Mouse (Mus musculus) embryonic facial prominence, embryonic 12.5 days (tissue): Measurements from ENCODE around the gene Hoxb13. TPM values are rescaled to one million over a fixed set of nuclear protein-coding genes. Genes with fewer than 3 reads are reported as not detected.

ENCODE experiments used
- ATAC-seq: fragments of 200-750 bp; cut with Nextera tagmentation; 2 replicates; pipeline ENCODE4 v1.8.0; 2017; ENCODE audit not compliant: insufficient number of reproducible peaks, insufficient read depth, low FRiP score, low TSS enrichment
- H3K27ac ChIP-seq: fragments of 300-500 bp; sonication (generic); 2 replicates; pipeline ENCODE4 v1.5.1; 2016; ENCODE audit warnings: mild to moderate bottlenecking
- H3K27me3 ChIP-seq: fragments of 300-500 bp; sonication (generic); 2 replicates; pipeline ENCODE4 v1.6.1; 2016; ENCODE audit warnings: mild to moderate bottlenecking, moderate library complexity
- H3K36me3 ChIP-seq: fragments of 300-500 bp; sonication (generic); 2 replicates; pipeline ENCODE4 v1.6.1; 2016; ENCODE audit warnings: mild to moderate bottlenecking
- H3K4me1 ChIP-seq: fragments of 300-500 bp; sonication (generic); 2 replicates; pipeline ENCODE4 v1.6.1; 2016
- H3K4me2 ChIP-seq: fragments of 300-500 bp; sonication (generic); replicated peaks from 2 replicates; pipeline ENCODE4 v1.6.1; 2016; ENCODE audit warnings: mild to moderate bottlenecking, moderate library complexity
- H3K4me3 ChIP-seq: fragments of 300-500 bp; sonication (generic); 2 replicates; pipeline ENCODE4 v1.5.1; 2016; ENCODE audit warnings: mild to moderate bottlenecking
- H3K9ac ChIP-seq: fragments of 300-500 bp; sonication (generic); 2 replicates; pipeline ENCODE4 v1.6.1; 2016; ENCODE audit warnings: mild to moderate bottlenecking, moderate library complexity
- H3K9me3 ChIP-seq: fragments of 300-500 bp; sonication (generic); 2 replicates; pipeline ENCODE4 v1.6.1; 2016; ENCODE audit warnings: mild to moderate bottlenecking, moderate library complexity
- WGBS: fragments of 180-500 bp; shearing (Covaris S2); methylation state at CpG from one replicate; pipeline ENCODE4 v1.1.7; 2016; 5-methylcytosine and 5-hydroxymethylcytosine counted together
- polyA plus RNA-seq: library from polyadenylated mRNA; unstranded; fragments of >200 nt; fragmentation: Nextera tagmentation; extraction: Ambion mirVana; gene quantifications from 2 replicates; pipeline ENCODE4 v1.2.1, GENCODE M21; 2016

The Hoxb13 gene
- polyA plus RNA-seq, 1 experiment from 2014 or later, result not detected

DNA sequence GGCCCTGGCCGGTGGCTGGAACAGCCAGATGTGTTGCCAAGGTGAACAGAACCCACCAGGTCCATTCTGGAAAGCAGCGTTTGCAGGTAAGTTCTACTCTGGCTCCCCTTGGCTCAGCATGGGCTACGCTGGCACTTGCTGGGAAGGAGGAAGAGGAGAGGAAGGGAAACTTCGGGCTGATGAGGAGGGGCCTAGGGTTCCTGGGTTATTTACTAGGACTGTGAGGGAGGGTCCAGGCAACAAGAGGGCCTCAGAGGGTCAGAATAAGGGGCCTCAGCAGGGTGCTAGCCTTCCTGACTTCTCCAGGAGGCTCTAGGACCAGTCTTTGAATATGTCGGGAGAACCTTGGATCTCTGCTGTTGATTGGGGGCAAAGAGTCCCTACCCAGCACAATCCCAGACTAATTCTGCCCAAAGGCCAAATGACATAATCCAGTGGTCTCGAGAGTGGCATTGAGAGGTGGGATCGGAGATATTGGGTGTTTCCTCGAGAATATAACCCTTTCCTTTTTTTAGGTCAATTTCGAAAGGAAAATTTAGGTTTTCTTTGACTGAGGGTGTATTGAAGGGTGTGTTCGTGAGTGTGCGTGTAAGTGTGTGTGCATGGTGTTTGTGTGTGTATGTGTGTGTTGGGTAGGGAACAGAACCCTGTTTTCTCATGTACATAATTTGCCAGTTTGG is 985 bp downstream of the Hoxb13 start:
- 6% methylated on average over 11 of the region's 11 CpGs for WGBS
- no peak for ATAC-seq
- no peaks in the 10 kb centered on the region for H3K4me1 ChIP-seq
- H3K9me3 ChIP-seq, result no peaks in the 10 kb centered on the region
- H3K4me3 ChIP-seq, result no peak overlapping the region
- H3K9ac ChIP-seq, result no peak overlapping the region
- no peak overlapping the region for H3K4me2 ChIP-seq
- no peaks in the 10 kb centered on the region for H3K36me3 ChIP-seq
- H3K27ac ChIP-seq, result no peak overlapping the region
- H3K27me3 ChIP-seq, result peaks cover 98% of the 10 kb centered on the region

DNA sequence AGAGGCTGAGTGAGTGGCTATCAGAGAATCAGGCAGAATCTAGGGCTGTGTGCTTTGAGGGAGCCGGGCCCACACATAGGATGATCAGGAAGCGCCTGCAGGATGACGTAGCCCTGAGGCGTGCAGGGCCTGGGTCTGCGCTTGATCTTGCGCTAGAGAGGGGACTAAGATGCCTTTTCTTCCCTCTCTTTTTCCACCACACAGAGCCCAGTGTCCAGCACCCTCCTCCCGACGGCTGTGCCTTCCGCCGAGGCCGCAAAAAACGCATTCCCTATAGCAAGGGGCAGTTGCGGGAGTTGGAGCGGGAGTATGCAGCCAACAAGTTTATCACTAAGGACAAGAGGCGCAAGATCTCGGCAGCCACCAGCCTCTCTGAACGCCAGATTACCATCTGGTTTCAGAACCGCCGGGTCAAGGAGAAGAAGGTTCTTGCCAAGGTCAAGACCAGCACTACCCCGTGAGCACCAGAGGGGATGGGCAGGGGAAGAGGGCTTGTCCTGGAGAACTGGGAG is 1.7 kb downstream of the Hoxb13 start:
- Histone ChIP-seq H3K9ac (no peak overlapping the region), H3K4me3 (no peak overlapping the region), H3K4me1 (no peaks in the 10 kb centered on the region), H3K27ac (no peak overlapping the region), H3K27me3 (peaks cover 98% of the 10 kb centered on the region), H3K4me2 (no peak overlapping the region), H3K36me3 (no peaks in the 10 kb centered on the region), H3K9me3 (no peaks in the 10 kb centered on the region)
- ATAC-seq, result no peak
- under 1% methylated on average over 20 of the region's 20 CpGs for WGBS

DNA sequence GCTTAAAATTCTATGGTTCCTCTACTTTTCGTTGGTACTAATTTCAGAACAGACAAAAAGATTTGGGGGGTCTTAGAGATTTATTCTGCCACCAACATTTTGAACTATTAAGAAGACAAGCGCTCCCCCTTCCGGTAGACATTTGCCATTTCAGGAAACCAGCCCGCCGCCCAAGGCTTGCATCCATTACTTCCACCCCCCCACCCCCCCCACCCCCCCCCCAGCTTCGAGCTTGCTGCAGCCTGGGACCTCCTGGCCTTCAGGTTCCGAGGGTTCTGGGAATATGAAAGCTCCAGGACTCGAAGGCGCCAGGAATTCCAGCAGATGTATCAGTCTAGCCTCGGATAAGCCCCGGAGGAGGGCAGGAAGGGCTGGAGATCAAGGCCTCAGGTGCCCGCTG is 4.5 kb downstream of the Hoxb13 start:
- no peak for ATAC-seq
- no peak overlapping the region for H3K4me3 ChIP-seq
- H3K9me3 ChIP-seq, result no peaks in the 10 kb centered on the region

DNA sequence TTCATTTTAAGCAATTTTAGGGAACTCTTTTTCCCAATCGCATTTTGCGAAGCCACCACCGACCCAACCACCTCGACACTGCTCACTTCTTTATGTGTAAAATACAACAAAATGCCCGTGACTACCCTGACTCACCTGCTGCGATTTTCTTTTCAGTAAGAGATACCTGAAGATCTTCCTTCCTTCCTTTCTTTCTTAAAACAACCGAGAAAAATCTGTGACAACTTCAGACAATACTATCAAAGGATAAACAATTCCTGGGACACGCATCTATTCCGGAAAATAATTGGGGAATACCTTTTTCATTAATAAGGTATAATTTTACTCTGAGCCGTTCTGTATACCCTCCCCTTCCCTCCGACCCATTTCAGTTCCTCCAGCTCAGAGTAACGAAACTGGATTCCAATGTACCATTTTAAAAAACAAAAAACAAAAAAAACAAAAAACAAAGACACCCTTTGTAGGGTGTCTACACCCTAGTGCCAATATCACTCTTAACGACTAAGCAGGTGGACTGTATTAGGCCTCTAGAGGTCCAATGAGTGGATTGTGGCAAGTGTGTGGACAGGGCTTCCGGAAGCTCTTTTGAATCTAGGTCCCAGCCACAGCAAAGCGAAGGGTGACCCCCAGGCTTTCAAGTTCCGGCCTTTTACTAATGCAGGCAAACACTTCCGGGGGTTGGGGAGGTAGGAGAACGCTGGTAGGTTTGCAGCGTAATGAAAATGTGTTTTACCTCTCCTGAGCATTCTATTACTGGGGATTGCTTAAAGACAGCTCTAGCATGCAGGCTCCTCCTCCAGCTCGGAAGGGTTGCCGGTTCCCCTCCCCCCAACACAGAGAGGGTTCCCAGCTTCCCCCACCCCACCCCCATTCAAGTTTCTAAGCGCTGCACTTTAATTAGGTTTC is 5.3 kb downstream of the Hoxb13 start:
- no peaks in the 10 kb centered on the region for H3K4me1 ChIP-seq
- no peak overlapping the region for H3K27ac ChIP-seq
- no peak overlapping the region for H3K4me3 ChIP-seq
- no peaks in the 10 kb centered on the region for H3K36me3 ChIP-seq
- H3K27me3 ChIP-seq, result peaks cover 98% of the 10 kb centered on the region
- H3K9ac ChIP-seq, result no peak overlapping the region
- no peak overlapping the region for H3K4me2 ChIP-seq
- no peak for ATAC-seq
- H3K9me3 ChIP-seq, result no peaks in the 10 kb centered on the region
- 2% methylated on average over 22 of the region's 22 CpGs for WGBS

More for the DNA sequence above, 4.5 kb downstream of the Hoxb13 start:
- Histone ChIP-seq H3K36me3 (no peaks in the 10 kb centered on the region), H3K4me2 (no peak overlapping the region), H3K27ac (no peak overlapping the region), H3K4me1 (no peaks in the 10 kb centered on the region), H3K27me3 (peaks cover 98% of the 10 kb centered on the region), H3K9ac (no peak overlapping the region)
- 1% methylated on average over 12 of the region's 12 CpGs for WGBS

DNA sequence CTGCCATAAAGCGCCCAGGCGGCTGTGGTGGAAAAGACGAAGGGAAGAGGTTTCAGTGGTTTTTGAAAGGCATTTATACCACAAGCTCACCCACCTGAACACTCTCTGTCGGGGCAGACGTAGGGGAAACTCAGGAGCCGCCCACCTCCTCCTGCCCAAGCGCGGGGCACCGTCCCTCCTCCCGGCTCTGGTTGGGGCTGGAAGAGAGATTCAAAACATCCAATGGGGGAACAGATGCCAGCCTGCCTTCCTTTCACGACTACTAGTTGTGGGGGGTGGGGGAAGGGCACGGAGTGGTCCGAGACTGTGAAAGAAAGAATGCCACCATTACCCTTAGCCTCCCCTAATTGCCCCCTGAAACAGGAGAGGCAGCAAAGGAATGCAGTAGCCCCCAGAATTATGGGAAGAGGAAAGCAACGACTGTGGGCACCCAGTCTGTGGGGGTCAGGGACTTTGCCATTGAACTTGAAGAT is 6.1 kb downstream of the Hoxb13 start:
- no peak overlapping the region for H3K4me3 ChIP-seq
- no peak overlapping the region for H3K4me2 ChIP-seq

DNA sequence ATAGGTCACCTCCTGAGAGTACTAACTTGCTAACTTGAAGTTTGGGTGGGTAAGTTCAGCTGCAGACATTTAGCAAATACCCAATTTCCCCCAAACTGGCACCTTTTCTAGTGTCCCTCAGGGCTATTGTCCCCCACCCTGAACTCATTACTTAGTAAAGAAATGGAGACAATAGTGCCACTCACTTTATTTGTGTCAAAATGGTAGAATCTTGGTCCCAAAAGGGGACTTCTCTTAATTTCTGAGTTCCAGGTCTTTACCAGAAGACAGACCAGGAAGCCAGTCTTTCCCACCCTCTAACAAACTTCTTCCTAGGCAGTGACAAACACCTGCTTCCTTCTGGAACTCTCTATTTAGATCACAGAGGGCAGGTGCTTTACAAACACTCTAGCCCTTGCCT is 7.6 kb downstream of the Hoxb13 start:
- Histone ChIP-seq H3K9ac (no peak overlapping the region), H3K27me3 (peaks cover 89% of the 10 kb centered on the region), H3K4me3 (no peak overlapping the region), H3K36me3 (no peaks in the 10 kb centered on the region), H3K4me2 (no peak overlapping the region), H3K27ac (no peak overlapping the region), H3K9me3 (no peaks in the 10 kb centered on the region), H3K4me1 (no peaks in the 10 kb centered on the region)
- no peak for ATAC-seq

More for the DNA sequence above, 6.1 kb downstream of the Hoxb13 start:
- Histone ChIP-seq H3K9me3 (no peaks in the 10 kb centered on the region), H3K9ac (no peak overlapping the region), H3K36me3 (no peaks in the 10 kb centered on the region), H3K4me1 (no peaks in the 10 kb centered on the region), H3K27ac (no peak overlapping the region), H3K27me3 (peaks cover 90% of the 10 kb centered on the region)
- WGBS, result under 1% methylated on average over 14 of the region's 14 CpGs
- no peak for ATAC-seq

DNA sequence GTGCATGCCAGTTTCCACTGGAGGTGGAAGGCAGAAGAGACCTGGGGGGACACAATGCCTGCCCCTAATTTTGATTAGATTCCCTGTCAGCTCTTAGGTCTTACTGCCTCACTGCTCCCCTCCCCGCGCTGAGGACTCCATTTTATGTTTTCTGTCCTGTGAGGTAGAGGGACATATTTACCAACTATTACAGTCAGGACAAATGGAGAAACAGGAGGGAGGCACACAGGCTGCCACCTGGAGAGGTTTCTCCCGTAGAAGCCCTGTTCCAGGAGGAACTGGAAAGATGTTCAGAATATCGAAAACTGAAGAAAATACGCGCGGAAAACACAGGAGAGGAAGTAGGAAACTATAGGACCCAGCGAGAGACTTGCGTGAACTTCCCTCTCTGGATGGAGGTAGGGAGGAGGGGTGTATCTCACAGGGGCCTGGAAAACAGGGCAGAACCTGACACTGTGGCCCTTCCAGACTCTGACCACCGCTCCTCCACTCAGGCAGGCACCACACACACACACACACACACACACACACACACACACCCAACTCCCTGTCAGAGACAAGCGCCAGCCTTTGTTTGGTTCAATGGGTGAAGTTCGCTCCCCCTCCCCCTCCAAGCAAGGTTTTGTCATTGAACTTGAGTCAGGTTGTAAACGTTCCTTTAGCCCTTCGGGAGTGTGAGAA is 8.4 kb downstream of the Hoxb13 start:
- H3K4me3 ChIP-seq, result no peak overlapping the region
- no peak overlapping the region for H3K9ac ChIP-seq
- no peaks in the 10 kb centered on the region for H3K36me3 ChIP-seq
- ATAC-seq, result no peak
- H3K9me3 ChIP-seq, result no peaks in the 10 kb centered on the region
- WGBS, result 2% methylated on average over 14 of the region's 14 CpGs
- no peak overlapping the region for H3K4me2 ChIP-seq
- no peak overlapping the region for H3K27ac ChIP-seq
- peaks cover 89% of the 10 kb centered on the region for H3K27me3 ChIP-seq
- H3K4me1 ChIP-seq, result no peaks in the 10 kb centered on the region

DNA sequence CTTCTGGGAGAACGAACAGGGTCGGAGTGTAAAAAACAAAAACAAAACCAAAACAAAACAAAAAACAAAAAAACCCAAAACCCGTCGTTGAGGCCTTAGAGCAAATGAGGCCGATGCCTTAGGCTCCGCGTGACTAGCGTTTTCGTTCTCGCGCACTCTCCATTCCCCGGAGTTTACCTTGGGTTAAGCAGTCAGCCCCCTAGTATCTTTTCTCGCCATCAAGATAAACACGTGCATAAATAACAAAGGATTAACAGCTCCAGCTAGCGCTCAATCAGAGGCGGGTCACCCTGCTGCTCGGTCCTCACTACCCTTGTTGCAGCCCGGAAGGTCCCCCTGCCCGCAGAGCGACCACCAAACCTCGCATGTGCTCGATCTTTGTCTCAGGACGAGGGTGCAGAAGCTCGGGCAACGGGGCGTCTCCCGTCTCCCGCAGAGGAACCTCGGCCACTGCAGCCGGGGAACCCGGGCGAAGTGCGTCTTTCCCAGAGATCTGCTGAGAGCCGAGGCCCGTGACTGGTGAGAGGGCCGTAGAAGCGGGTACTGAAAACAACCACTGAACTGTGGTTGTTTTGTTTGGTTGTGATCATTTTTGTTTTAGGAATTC is 9.2 kb downstream of the Hoxb13 start:
- Histone ChIP-seq H3K4me3 (no peak overlapping the region), H3K27me3 (peaks cover 89% of the 10 kb centered on the region), H3K4me1 (no peaks in the 10 kb centered on the region), H3K4me2 (no peak overlapping the region), H3K9me3 (no peaks in the 10 kb centered on the region), H3K36me3 (no peaks in the 10 kb centered on the region), H3K27ac (no peak overlapping the region), H3K9ac (no peak overlapping the region)
- under 1% methylated on average over 37 of the region's 37 CpGs for WGBS
- ATAC-seq, result no peak

DNA sequence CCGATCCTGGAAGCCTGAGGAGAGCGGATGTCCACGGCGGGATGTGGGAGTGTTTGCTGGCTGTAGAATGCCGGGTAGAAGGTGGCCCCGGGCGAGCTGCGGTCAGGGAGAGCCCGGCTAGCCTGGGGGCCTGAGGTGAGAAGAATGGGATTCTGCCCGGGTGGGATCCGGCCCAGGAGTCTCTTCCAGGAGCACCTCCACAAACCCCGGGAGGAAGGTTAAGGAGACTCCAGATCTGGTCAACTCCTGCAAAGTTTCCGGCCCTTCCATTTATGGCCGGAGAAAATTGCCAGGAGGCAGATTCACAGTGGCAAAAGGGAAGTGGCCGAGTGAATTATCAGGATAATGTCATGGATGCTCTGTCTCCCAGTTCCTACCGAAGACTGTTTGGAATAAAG is 9.7 kb downstream of the Hoxb13 start:
- H3K4me1 ChIP-seq, result no peaks in the 10 kb centered on the region
- H3K4me3 ChIP-seq, result no peak overlapping the region
- H3K4me2 ChIP-seq, result no peak overlapping the region
- no peak overlapping the region for H3K27ac ChIP-seq
- peaks cover 89% of the 10 kb centered on the region for H3K27me3 ChIP-seq
- no peaks in the 10 kb centered on the region for H3K9me3 ChIP-seq
- ATAC-seq, result no peak
- H3K9ac ChIP-seq, result no peak overlapping the region
- under 1% methylated on average over 16 of the region's 16 CpGs for WGBS
- H3K36me3 ChIP-seq, result no peaks in the 10 kb centered on the region

DNA sequence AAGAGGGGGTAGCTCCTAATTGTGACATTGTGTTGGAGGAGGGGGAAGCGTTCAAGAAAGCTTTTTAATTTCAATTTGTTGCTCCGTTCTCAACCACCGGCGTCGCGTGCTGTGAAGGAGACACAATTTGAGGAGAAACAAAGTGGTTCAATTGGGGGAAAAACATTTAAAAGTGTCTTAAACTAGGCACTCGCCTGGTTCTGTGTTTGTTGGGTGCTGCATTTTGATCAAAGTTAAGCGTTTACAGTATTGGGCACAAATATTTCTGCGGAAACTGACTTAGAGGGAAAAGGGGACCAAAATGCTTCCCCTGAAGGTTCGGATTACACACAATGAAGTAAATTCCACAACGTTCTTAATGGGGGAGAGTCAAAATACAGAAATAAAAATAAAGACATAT is 10.2 kb downstream of the Hoxb13 start:
- H3K9ac ChIP-seq, result no peak overlapping the region
- H3K4me3 ChIP-seq, result no peak overlapping the region
- no peak overlapping the region for H3K4me2 ChIP-seq
- WGBS, result 2% methylated on average over 11 of the region's 11 CpGs
- no peak overlapping the region for H3K27ac ChIP-seq
- H3K4me1 ChIP-seq, result no peaks in the 10 kb centered on the region
- ATAC-seq, result no peak
- H3K36me3 ChIP-seq, result no peaks in the 10 kb centered on the region
- H3K27me3 ChIP-seq, result peaks cover 89% of the 10 kb centered on the region
- no peaks in the 10 kb centered on the region for H3K9me3 ChIP-seq

DNA sequence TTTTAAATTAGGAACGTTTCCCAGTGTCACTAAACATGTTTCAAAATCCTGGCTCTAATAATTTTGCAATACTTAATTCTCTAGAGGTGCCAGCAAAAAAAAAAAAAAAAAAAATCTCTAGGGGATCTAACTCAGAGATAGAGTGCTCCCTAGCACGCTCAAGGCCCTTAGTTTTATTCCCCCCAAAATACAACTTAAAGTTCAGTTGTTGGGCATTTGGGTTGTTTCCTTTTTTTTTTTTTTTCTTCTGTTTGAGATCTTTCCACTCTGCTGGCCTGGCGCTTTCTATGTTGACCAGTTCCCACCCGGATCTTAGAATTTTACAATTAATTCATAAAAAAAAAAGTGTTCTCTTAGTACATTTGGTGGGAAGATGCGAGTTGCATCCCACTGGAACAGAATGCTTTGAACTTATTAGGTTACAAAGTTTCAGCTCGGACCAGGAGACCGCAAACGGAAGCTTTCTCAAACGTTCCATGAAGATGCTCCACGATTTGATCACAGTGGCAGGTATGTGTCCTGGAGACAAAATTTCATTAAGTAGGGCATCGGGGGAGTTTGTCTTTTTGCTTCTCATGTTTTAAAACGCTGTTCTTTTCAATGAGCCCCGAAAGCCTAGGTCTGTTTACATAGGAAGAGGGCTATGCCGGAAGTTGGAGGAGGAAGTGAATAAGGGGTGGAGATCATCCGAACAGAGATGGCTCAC is 11.5 kb downstream of the Hoxb13 start:
- H3K9ac ChIP-seq, result no peak overlapping the region
- peaks cover 87% of the 10 kb centered on the region for H3K27me3 ChIP-seq
- no peaks in the 10 kb centered on the region for H3K9me3 ChIP-seq
- no peak overlapping the region for H3K4me2 ChIP-seq
- no peak for ATAC-seq
- WGBS, result 2% methylated on average over 15 of the region's 15 CpGs
- no peaks in the 10 kb centered on the region for H3K36me3 ChIP-seq
- no peaks in the 10 kb centered on the region for H3K4me1 ChIP-seq
- H3K27ac ChIP-seq, result no peak overlapping the region
- H3K4me3 ChIP-seq, result no peak overlapping the region
